Mouse (Mus musculus) embryonic facial prominence, embryonic 14.5 days (tissue): ENCODE measurements around the gene Tmprss9. TPM values are rescaled to one million over a fixed set of nuclear protein-coding genes. Genes with fewer than 3 reads are reported as not detected.

Experiments
- ATAC-seq: fragments of 200-750 bp; cut with Nextera tagmentation; 2 replicates; pipeline ENCODE4 v1.8.0; 2017; ENCODE audit warnings: low read depth, moderate number of reproducible peaks, moderate TSS enrichment
- DNase-seq: peaks from one replicate; pipeline ENCODE4 v3.0.0-alpha.2; 2015; ENCODE audit warnings: low spot score
- H3K27ac ChIP-seq: fragments of 300-500 bp; sonication (generic); replicated peaks from 2 replicates; pipeline ENCODE4 v1.5.1; 2014; ENCODE audit warnings: low read depth, mild to moderate bottlenecking, low read length, moderate library complexity
- H3K27me3 ChIP-seq: fragments of 300-500 bp; sonication (generic); replicated peaks from 2 replicates; pipeline ENCODE4 v1.6.1; 2014; ENCODE audit warnings: low read length; ENCODE audit not compliant: control insufficient read depth, insufficient read depth
- H3K36me3 ChIP-seq: fragments of 300-500 bp; sonication (generic); 2 replicates; pipeline ENCODE4 v1.6.1; 2014; ENCODE audit warnings: low read length, mixed read lengths; ENCODE audit not compliant: control insufficient read depth, insufficient read depth
- H3K4me1 ChIP-seq: fragments of 300-500 bp; sonication (generic); 2 replicates; pipeline ENCODE4 v1.6.1; 2014; ENCODE audit warnings: antibody characterized with exemption, low read length; ENCODE audit not compliant: control insufficient read depth, insufficient read depth
- H3K4me2 ChIP-seq: fragments of 300-500 bp; sonication (generic); 2 replicates; pipeline ENCODE4 v1.6.1; 2014; ENCODE audit warnings: low read depth, mild to moderate bottlenecking, low read length, moderate library complexity, mixed read lengths
- H3K4me3 ChIP-seq: fragments of 300-500 bp; sonication (generic); 2 replicates; pipeline ENCODE4 v1.5.1; 2014; ENCODE audit warnings: low read depth, mild to moderate bottlenecking, low read length
- H3K9ac ChIP-seq: fragments of 300-500 bp; sonication (generic); 2 replicates; pipeline ENCODE4 v1.6.1; 2014; ENCODE audit warnings: low read depth, mild to moderate bottlenecking, low read length, moderate library complexity, mixed read lengths
- H3K9me3 ChIP-seq: fragments of 300-500 bp; sonication (generic); 2 replicates; pipeline ENCODE4 v1.6.1; 2016; ENCODE audit warnings: low read length; ENCODE audit not compliant: control insufficient read depth
- WGBS: fragments of 180-500 bp; shearing (Covaris S2); extraction: QIAGEN DNeasy Blood & Tissue Kit; methylation state at CpG from one replicate; pipeline ENCODE4 v1.1.7; 2014; 5-methylcytosine and 5-hydroxymethylcytosine counted together
- polyA plus RNA-seq: library from polyadenylated mRNA; unstranded; fragments of >200 nt; fragmentation: Nextera tagmentation; extraction: Ambion mirVana; gene quantifications from 2 replicates; pipeline ENCODE4 v1.2.1, GENCODE M21; 2014

The Tmprss9 gene
- polyA plus RNA-seq, 1 experiment from 2014 or later, result 0.06 TPM

- WGBS, result 14% methylated on average over 6 of the region's 8 CpGs
- Histone ChIP-seq H3K9me3 (no peaks in the 10 kb centered on the region), H3K4me3 (no peak overlapping the region), H3K27me3 (peaks cover 4% of the 10 kb centered on the region; the same call in 1 of the 2 replicates), H3K9ac (0 out of 2 replicates have a peak overlapping the region, but pooled peaks have one; percentile 0), H3K4me2 (peak overlapping the region; percentile 31), H3K4me1 (peaks cover 79% of the 10 kb centered on the region), H3K36me3 (no peaks in the 10 kb centered on the region), H3K27ac (peak overlapping the region; percentile 83)
- peak; percentile 31; the same call in 1 of the 2 replicates for ATAC-seq
- peak; percentile 87 for DNase-seq
Measured at GRCm38 (mm10) chr10:80937646-80938045, 66.0 kb downstream of the Tmprss9 start.

- Histone ChIP-seq H3K4me3 (peak overlapping the region; percentile 37), H3K9me3 (no peaks in the 10 kb centered on the region), H3K36me3 (no peaks in the 10 kb centered on the region), H3K4me1 (peaks cover 65% of the 10 kb centered on the region), H3K4me2 (peak overlapping the region; percentile 79), H3K27me3 (no peaks in the 10 kb centered on the region; the same call in 1 of the 2 replicates), H3K27ac (peak overlapping the region; percentile 83), H3K9ac (peak overlapping the region; percentile 37; the same call in 1 of the 2 replicates)
- ATAC-seq, result peak; percentile 64
- WGBS, result 15% methylated on average over 8 of the region's 15 CpGs
- peak; percentile 83 for DNase-seq
Measured at GRCm38 (mm10) chr10:80938831-80939550, 67.3 kb downstream of the Tmprss9 start.

- ATAC-seq (peak; percentile 27), DNase-seq (peak; percentile 93)
- peak overlapping the region; percentile 79 for H3K4me2 ChIP-seq
- H3K9me3 ChIP-seq, result no peaks in the 10 kb centered on the region
- H3K27me3 ChIP-seq, result no peaks in the 10 kb centered on the region
- WGBS, result 3% methylated on average over 28 of the region's 28 CpGs
- H3K27ac ChIP-seq, result peak overlapping the region; percentile 83
- peak overlapping the region; percentile 57 for H3K9ac ChIP-seq
- H3K4me1 ChIP-seq, result peaks cover 60% of the 10 kb centered on the region
- peak overlapping the region; percentile 37 for H3K4me3 ChIP-seq
- H3K36me3 ChIP-seq, result no peaks in the 10 kb centered on the region
Measured at GRCm38 (mm10) chr10:80939671-80940070, 68.0 kb downstream of the Tmprss9 start.

- ATAC-seq (0 out of 2 replicates have a peak, but pooled peaks have one; percentile 3), DNase-seq (peak; percentile 82)
- peak overlapping the region; percentile 57 for H3K9ac ChIP-seq
- peak overlapping the region; percentile 79 for H3K4me2 ChIP-seq
- H3K4me3 ChIP-seq, result no peak overlapping the region
- H3K27ac ChIP-seq, result peak overlapping the region; percentile 83
- no peaks in the 10 kb centered on the region for H3K36me3 ChIP-seq
- no peaks in the 10 kb centered on the region for H3K27me3 ChIP-seq
- WGBS, result 32% methylated on average over 8 of the region's 8 CpGs
- no peaks in the 10 kb centered on the region for H3K9me3 ChIP-seq
- peaks cover 54% of the 10 kb centered on the region for H3K4me1 ChIP-seq
Measured at GRCm38 (mm10) chr10:80940320-80940987, 68.8 kb downstream of the Tmprss9 start.

GRCm38 (mm10) chr10:80940988-80941347 lies 69.3 kb downstream of the Tmprss9 start:
- H3K27ac ChIP-seq, result peak overlapping the region; percentile 83
- H3K9ac ChIP-seq, result peak overlapping the region; percentile 57

GRCm38 (mm10) chr10:80942919-80943318 lies 71.3 kb downstream of the Tmprss9 start:
- no peaks in the 10 kb centered on the region for H3K36me3 ChIP-seq
- no peaks in the 10 kb centered on the region for H3K27me3 ChIP-seq
- H3K4me1 ChIP-seq, result peaks cover 35% of the 10 kb centered on the region
- H3K4me2 ChIP-seq, result no peak overlapping the region
- no peak overlapping the region for H3K9ac ChIP-seq
- no peak for DNase-seq
- no peak overlapping the region for H3K27ac ChIP-seq
- no peak for ATAC-seq
- no peak overlapping the region for H3K4me3 ChIP-seq
- H3K9me3 ChIP-seq, result no peaks in the 10 kb centered on the region
- WGBS, result 44% methylated on average over 8 of the region's 8 CpGs

More at GRCm38 (mm10) chr10:80940988-80941347, 69.3 kb downstream of the Tmprss9 start:
- peaks cover 48% of the 10 kb centered on the region for H3K4me1 ChIP-seq
- WGBS, result 29% methylated on average over 2 of the region's 2 CpGs
- H3K4me2 ChIP-seq, result peak overlapping the region; percentile 79; the same call in 1 of the 2 replicates
- ATAC-seq, result no peak
- H3K9me3 ChIP-seq, result no peaks in the 10 kb centered on the region
- no peaks in the 10 kb centered on the region for H3K27me3 ChIP-seq
- no peak for DNase-seq
- H3K36me3 ChIP-seq, result no peaks in the 10 kb centered on the region
- no peak overlapping the region for H3K4me3 ChIP-seq

GRCm38 (mm10) chr10:80943701-80944100 lies 72.1 kb downstream of the Tmprss9 start:
- H3K9me3 ChIP-seq, result no peaks in the 10 kb centered on the region
- H3K4me2 ChIP-seq, result no peak overlapping the region
- DNase-seq (no peak), ATAC-seq (no peak)
- peaks cover 28% of the 10 kb centered on the region for H3K4me1 ChIP-seq
- H3K27me3 ChIP-seq, result no peaks in the 10 kb centered on the region
- no peaks in the 10 kb centered on the region for H3K36me3 ChIP-seq
- H3K27ac ChIP-seq, result no peak overlapping the region
- no peak overlapping the region for H3K9ac ChIP-seq
- 71% methylated on average over 9 of the region's 9 CpGs for WGBS
- no peak overlapping the region for H3K4me3 ChIP-seq

- ATAC-seq, result no peak
- Histone ChIP-seq H3K9ac (no peak overlapping the region), H3K27ac (no peak overlapping the region), H3K36me3 (no peaks in the 10 kb centered on the region), H3K4me1 (peaks cover 23% of the 10 kb centered on the region), H3K4me3 (no peak overlapping the region), H3K9me3 (no peaks in the 10 kb centered on the region), H3K27me3 (no peaks in the 10 kb centered on the region), H3K4me2 (no peak overlapping the region)
- DNase-seq, result no peak
- WGBS, result 86% methylated on average over 5 of the region's 5 CpGs
Measured at GRCm38 (mm10) chr10:80944231-80944630, 72.6 kb downstream of the Tmprss9 start.
